Mouse (Mus musculus): Measurements from ENCODE around the gene Tulp2. TPM values are rescaled to one million over a fixed set of nuclear protein-coding genes. Genes with fewer than 3 reads are reported as not detected.
"Not testable (repeated sequence)": the region's sequence is repeated elsewhere in the genome, so short reads cannot be mapped to it uniquely, and the experiment has no call there.

Gene Tulp2
- polyA plus RNA-seq, 1 experiment from 2014 or later, result 0.92 TPM

GRCm38 (mm10) chr7:45461326-45461725 is 20.4 kb upstream of the Tulp2 start:
- H3K27ac ChIP-seq, result peak overlapping the region; percentile 80
- H3K9ac ChIP-seq, result no peak overlapping the region
- peaks cover 36% of the 10 kb centered on the region for H3K4me1 ChIP-seq
- H3K27me3 ChIP-seq, result no peaks in the 10 kb centered on the region
- H3K9me3 ChIP-seq, result no peaks in the 10 kb centered on the region
- peaks cover 52% of the 10 kb centered on the region for H3K36me3 ChIP-seq
- ATAC-seq (ENCODE audit: insufficient number of reproducible peaks, insufficient read depth, low FRiP score, low TSS enrichment), result no peak
- WGBS, result 63% methylated on average over 4 of the region's 5 CpGs
- H3K4me3 ChIP-seq, result no peak overlapping the region
- no peak overlapping the region; the same call in 1 of the 2 replicates for H3K4me2 ChIP-seq (replicated peaks)

- Histone ChIP-seq H3K9me3 (no peaks in the 10 kb centered on the region), H3K4me3 (no peak overlapping the region), H3K27me3 (no peaks in the 10 kb centered on the region), H3K27ac (peak overlapping the region; percentile 80), H3K4me2 (replicated peaks) (no peak overlapping the region), H3K9ac (no peak overlapping the region), H3K4me1 (peaks cover 36% of the 10 kb centered on the region), H3K36me3 (peaks cover 51% of the 10 kb centered on the region)
- WGBS, result 89% methylated on average over 4 of the region's 4 CpGs
- no peak for ATAC-seq (ENCODE audit: insufficient number of reproducible peaks, insufficient read depth, low FRiP score, low TSS enrichment)
Measured at GRCm38 (mm10) chr7:45461781-45462180, 19.9 kb upstream of the Tulp2 start.

- WGBS, result 84% methylated on average over 4 of the region's 4 CpGs
- ATAC-seq (ENCODE audit: insufficient number of reproducible peaks, insufficient read depth, low FRiP score, low TSS enrichment), result no peak
Measured at GRCm38 (mm10) chr7:45462325-45462724, 19.4 kb upstream of the Tulp2 start.

DNA sequence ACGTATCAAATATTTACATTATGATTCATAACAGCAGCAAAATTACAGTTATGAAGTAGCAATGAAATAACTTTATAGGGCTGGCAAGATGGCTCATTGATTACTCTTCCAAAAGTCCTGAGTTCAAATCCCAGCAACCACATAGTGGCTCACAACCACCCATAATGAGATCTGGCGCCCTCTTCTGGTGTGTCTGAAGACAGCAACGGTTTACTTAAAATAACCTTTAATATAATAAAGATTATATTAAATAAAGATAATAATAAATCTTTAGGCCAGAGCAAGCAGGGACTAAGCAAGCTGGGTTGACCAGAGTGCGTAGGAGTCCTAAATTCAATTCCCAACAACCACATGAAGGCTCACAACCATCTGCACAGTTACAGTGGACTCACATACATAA is 18.8 kb upstream of the Tulp2 start:
- H3K4me1 ChIP-seq, result peaks cover 27% of the 10 kb centered on the region
- not testable (repeated sequence) for H3K27ac ChIP-seq; H3K9ac ChIP-seq; ATAC-seq (ENCODE audit: insufficient number of reproducible peaks, insufficient read depth, low FRiP score, low TSS enrichment); H3K9me3 ChIP-seq; H3K27me3 ChIP-seq; H3K4me3 ChIP-seq; H3K4me2 ChIP-seq (replicated peaks)
- H3K36me3 ChIP-seq, result peaks cover 40% of the 10 kb centered on the region
- WGBS, result 80% methylated on average over 4 of the region's 4 CpGs

More at GRCm38 (mm10) chr7:45462325-45462724, 19.4 kb upstream of the Tulp2 start:
- H3K4me1 ChIP-seq, result peaks cover 32% of the 10 kb centered on the region
- no peaks in the 10 kb centered on the region for H3K27me3 ChIP-seq
- no peak overlapping the region for H3K9ac ChIP-seq
- H3K36me3 ChIP-seq, result peaks cover 45% of the 10 kb centered on the region
- no peak overlapping the region for H3K4me3 ChIP-seq
- no peak overlapping the region for H3K27ac ChIP-seq
- no peak overlapping the region for H3K4me2 ChIP-seq (replicated peaks)
- H3K9me3 ChIP-seq, result no peaks in the 10 kb centered on the region

- 95% methylated on average over 7 of the region's 7 CpGs for WGBS
- Histone ChIP-seq H3K4me3 (no peak overlapping the region), H3K4me1 (peaks cover 22% of the 10 kb centered on the region), H3K27ac (no peak overlapping the region), H3K4me2 (replicated peaks) (no peak overlapping the region), H3K9ac (no peak overlapping the region), H3K9me3 (no peaks in the 10 kb centered on the region), H3K36me3 (peaks cover 35% of the 10 kb centered on the region), H3K27me3 (no peaks in the 10 kb centered on the region)
- no peak for ATAC-seq (ENCODE audit: insufficient number of reproducible peaks, insufficient read depth, low FRiP score, low TSS enrichment)
Measured at GRCm38 (mm10) chr7:45463987-45464778, 17.5 kb upstream of the Tulp2 start.

- H3K4me1 ChIP-seq, result peaks cover 22% of the 10 kb centered on the region
- no peak for ATAC-seq (ENCODE audit: insufficient number of reproducible peaks, insufficient read depth, low FRiP score, low TSS enrichment)
- H3K27me3 ChIP-seq, result no peaks in the 10 kb centered on the region
- 94% methylated on average over 12 of the region's 12 CpGs for WGBS
- H3K9ac ChIP-seq, result peak overlapping the region; percentile 86; the same call in 1 of the 2 replicates
- H3K27ac ChIP-seq, result no peak overlapping the region
- H3K9me3 ChIP-seq, result no peaks in the 10 kb centered on the region
- peak overlapping the region; percentile 84 for H3K4me3 ChIP-seq
- peaks cover 35% of the 10 kb centered on the region for H3K36me3 ChIP-seq
- no peak overlapping the region for H3K4me2 ChIP-seq (replicated peaks)
Measured at GRCm38 (mm10) chr7:45465112-45465511, 16.6 kb upstream of the Tulp2 start.

DNA sequence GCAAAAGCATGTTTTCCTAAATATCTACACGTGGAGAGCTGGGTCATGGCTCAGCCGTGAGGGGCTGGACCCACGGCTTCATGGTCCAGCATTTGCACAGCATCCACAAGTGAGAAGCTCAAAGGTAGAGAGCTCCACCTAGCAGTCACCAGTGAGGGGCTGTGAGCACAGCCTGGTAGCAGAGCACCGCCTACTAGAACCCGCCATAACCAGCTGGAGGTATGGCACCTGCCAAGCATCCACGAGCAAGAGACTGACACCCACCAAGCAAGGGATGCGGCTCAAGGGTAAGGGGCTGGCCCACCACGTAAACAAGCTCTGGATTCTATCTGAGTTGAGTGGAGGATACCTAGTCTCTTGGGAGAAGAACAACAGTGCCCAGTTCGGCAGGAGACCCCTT is 16.1 kb upstream of the Tulp2 start:
- peak overlapping the region; percentile 84 for H3K4me2 ChIP-seq (replicated peaks)
- peaks cover 17% of the 10 kb centered on the region for H3K4me1 ChIP-seq
- H3K36me3 ChIP-seq, result peaks cover 35% of the 10 kb centered on the region
- peak overlapping the region; percentile 86 for H3K9ac ChIP-seq
- peak overlapping the region; percentile 84 for H3K4me3 ChIP-seq
- H3K27ac ChIP-seq, result no peak overlapping the region
- H3K9me3 ChIP-seq, result no peaks in the 10 kb centered on the region
- no peaks in the 10 kb centered on the region for H3K27me3 ChIP-seq
- WGBS, result 82% methylated on average over 9 of the region's 9 CpGs
- no peak for ATAC-seq (ENCODE audit: insufficient number of reproducible peaks, insufficient read depth, low FRiP score, low TSS enrichment)

GRCm38 (mm10) chr7:45466283-45467089 is 15.2 kb upstream of the Tulp2 start, which contains the start of gene Bax:
TSS of gene Bax (minus strand) at chr7:45466898.
- ATAC-seq (ENCODE audit: insufficient number of reproducible peaks, insufficient read depth, low FRiP score, low TSS enrichment), result peak; percentile 36
- H3K9ac ChIP-seq, result peak within 1 kb of the TSS; percentile 86
- peak within 1 kb of the TSS; percentile 67 for H3K27ac ChIP-seq
- peaks cover 12% of the 10 kb centered on the region for H3K4me1 ChIP-seq
- peak within 1 kb of the TSS; percentile 84 for H3K4me2 ChIP-seq (replicated peaks)
- H3K36me3 ChIP-seq, result peaks cover 34% of the 10 kb centered on the region
- no peaks in the 10 kb centered on the region for H3K9me3 ChIP-seq
- WGBS, result under 1% methylated on average over 58 of the region's 58 CpGs
- H3K27me3 ChIP-seq, result no peaks in the 10 kb centered on the region
- H3K4me3 ChIP-seq, result peak within 1 kb of the TSS; percentile 84

DNA sequence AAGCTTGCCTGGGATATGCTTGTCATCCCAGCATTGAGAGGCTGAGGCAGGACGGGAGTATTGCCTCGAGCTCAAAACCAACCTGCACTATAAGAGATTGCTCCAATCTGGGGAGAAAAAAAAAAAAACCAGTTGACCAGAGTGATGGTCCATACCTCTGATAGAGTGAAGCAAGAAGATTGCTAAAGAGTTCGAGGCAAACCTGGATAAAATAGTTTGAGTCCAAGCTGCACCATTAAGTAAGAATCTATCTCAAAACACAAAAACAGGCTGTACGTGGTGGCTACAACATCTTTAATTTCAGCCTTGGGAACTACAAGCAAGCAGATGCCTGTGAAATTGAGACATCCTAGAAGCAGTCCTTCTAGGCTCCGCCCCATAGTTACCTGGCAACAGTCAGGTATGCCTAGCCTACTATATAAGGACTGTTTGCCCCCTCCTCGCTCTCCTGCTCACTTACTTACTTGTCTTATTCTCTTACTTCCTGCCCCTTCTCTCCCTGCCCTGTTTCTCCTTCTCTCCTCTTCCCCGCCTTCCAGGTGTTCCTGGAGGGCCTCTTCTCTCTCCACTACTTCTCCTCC is 14.5 kb upstream of the Tulp2 start:
- Histone ChIP-seq H3K4me3 (peak overlapping the region; percentile 84), H3K27me3 (no peaks in the 10 kb centered on the region), H3K27ac (no peak overlapping the region), H3K4me2 (replicated peaks) (peak overlapping the region; percentile 84), H3K36me3 (peaks cover 27% of the 10 kb centered on the region), H3K9me3 (no peaks in the 10 kb centered on the region), H3K9ac (no peak overlapping the region; the same call in 1 of the 2 replicates), H3K4me1 (peaks cover 12% of the 10 kb centered on the region)
- WGBS, result 31% methylated on average over 7 of the region's 7 CpGs
- no peak for ATAC-seq (ENCODE audit: insufficient number of reproducible peaks, insufficient read depth, low FRiP score, low TSS enrichment)

- peaks cover 3% of the 10 kb centered on the region for H3K4me1 ChIP-seq
- no peaks in the 10 kb centered on the region for H3K27me3 ChIP-seq
- no peak overlapping the region for H3K4me3 ChIP-seq
- H3K9ac ChIP-seq, result no peak overlapping the region
- whole genome bisulfite sequencing, result 3% methylated on average over 3 of the region's 3 CpGs
- no peak overlapping the region for H3K4me2 ChIP-seq (replicated peaks)
- ATAC-seq (ENCODE audit: insufficient number of reproducible peaks, insufficient read depth, low FRiP score, low TSS enrichment), result no peak
- no peaks in the 10 kb centered on the region for H3K36me3 ChIP-seq
- no peak overlapping the region for H3K27ac ChIP-seq
- H3K9me3 ChIP-seq, result no peaks in the 10 kb centered on the region
Measured at GRCm38 (mm10) chr7:45470869-45471268, 10.8 kb upstream of the Tulp2 start.

GRCm38 (mm10) chr7:45475291-45475969 is 6.2 kb upstream of the Tulp2 start:
- no peaks in the 10 kb centered on the region for H3K4me1 ChIP-seq
- no peak overlapping the region for H3K27ac ChIP-seq
- H3K9ac ChIP-seq, result no peak overlapping the region
- no peaks in the 10 kb centered on the region for H3K9me3 ChIP-seq
- H3K36me3 ChIP-seq, result no peaks in the 10 kb centered on the region
- ATAC-seq (ENCODE audit: insufficient number of reproducible peaks, insufficient read depth, low FRiP score, low TSS enrichment), result no peak
- WGBS, result 70% methylated on average over 16 of the region's 16 CpGs
- peak overlapping the region; percentile 17; the same call in 1 of the 2 replicates for H3K4me3 ChIP-seq
- no peaks in the 10 kb centered on the region for H3K27me3 ChIP-seq
- peak overlapping the region; percentile 36 for H3K4me2 ChIP-seq (replicated peaks)
